Mouse (Mus musculus): Measurements from ENCODE around the gene Immp2l.

The Immp2l gene

DNA sequence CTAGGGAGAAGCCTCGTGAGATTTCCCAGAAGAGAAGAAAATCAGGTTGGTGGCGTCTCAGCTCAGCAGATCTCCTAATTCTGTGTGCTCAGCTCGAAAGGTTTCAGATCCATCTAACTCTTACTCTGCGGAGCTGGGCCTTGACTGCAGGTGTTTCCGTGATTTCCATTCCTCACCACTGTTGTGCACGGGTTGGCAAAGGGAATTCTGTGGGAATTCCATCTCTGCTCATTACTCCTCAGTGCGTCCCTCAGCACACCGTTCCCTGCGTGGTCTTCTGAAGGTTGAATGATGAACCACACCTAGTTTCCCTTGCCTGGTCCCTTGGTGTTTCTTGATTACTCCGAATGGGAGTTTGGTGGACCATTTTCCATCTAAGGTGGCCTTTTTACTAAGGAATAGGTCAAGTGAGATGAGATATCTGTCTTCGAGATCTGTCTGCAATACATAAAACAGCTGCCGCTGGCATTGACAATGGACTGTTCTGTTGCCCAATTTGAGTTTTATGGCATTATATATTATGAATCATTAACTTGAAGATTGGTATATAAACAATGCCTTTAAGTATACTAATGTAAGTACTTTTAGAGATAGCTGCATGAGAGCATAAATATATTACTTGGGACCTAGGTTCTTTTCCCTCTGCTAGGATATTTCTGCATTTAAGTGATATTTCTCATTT, 23.3 kb downstream of the Immp2l start:
- DNase-seq (ENCODE audit: low read depth, low spot score): no peak

GRCm38 (mm10) chr12:41050945-41051344, 27.1 kb downstream of the Immp2l start:
- DNase-seq (ENCODE audit: low read depth, low spot score): no peak

DNA sequence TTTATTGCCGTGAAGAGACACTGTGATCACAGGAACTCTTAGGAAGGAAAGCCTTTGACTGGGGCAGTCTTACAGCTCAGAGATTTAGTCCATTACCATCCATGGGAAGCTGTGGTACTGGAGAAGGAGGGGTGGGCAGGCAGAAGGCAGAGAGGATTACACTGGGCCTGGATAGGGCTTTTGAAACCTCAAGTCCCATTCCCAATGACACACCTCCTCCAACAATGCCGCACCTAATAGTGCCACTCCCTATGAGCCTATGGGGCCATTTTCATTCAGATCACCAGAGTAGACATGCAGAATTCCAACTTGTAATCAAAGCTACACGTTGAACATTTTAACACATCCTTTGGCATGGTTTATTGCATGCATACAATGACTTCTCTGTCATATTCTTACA, 29.0 kb downstream of the Immp2l start:
- no peak for DNase-seq (ENCODE audit: low read depth, low spot score)

- DNase-seq (ENCODE audit: low read depth, low spot score): no peak
These were observed 30.3 kb downstream of the Immp2l start for GRCm38 (mm10) chr12:41054006-41054791.

GRCm38 (mm10) chr12:41055941-41056340, 32.1 kb downstream of the Immp2l start:
- no peak for DNase-seq (ENCODE audit: low read depth, low spot score)

GRCm38 (mm10) chr12:41063281-41063680, 39.4 kb downstream of the Immp2l start:
- DNase-seq (ENCODE audit: low read depth, low spot score): no peak

DNA sequence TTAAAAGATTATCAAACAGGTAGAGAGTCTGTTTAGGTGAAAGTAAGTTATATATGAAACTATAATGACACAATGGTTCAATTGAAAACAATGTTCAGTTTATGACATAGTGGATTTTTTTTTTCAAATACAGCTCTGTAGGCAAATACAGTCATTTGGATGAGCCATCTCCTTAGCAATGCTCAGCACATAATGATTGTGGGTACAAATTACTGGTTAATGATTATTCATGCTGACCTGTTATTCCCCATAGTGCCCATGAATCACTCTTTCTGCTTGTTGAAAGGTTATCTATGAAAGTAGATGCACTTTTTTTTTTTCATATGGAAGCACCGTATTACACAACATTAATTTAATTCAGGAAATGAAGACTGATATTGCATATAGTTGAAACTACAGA, 58.0 kb downstream of the Immp2l start:
- no peak for DNase-seq (ENCODE audit: low read depth, low spot score)

GRCm38 (mm10) chr12:41084370-41085089, 60.6 kb downstream of the Immp2l start:
- DNase-seq (ENCODE audit: low read depth, low spot score): no peak

- DNase-seq (ENCODE audit: low read depth, low spot score): no peak
These were observed 66.1 kb downstream of the Immp2l start for GRCm38 (mm10) chr12:41089931-41090366.

GRCm38 (mm10) chr12:41090771-41091170, 66.9 kb downstream of the Immp2l start:
- DNase-seq (ENCODE audit: low read depth, low spot score): no peak

DNA sequence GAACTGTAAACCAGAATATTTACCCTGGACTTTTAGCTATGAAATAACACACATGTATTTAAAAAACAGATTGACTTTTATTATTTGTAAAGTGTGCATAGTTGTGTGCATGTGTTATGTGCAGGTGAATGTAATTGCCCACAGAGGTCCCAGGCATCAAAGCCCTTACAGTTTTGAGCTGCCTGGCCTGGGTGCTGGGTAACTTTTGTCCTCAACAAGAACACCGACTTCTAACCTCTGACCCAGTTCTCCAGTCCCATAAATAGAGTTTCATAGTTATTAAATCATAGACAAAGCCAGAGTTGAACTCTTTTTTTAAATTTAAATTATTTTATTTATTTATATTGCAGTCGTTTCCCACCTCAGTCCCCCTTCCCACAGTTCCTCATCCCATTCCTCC, 67.4 kb downstream of the Immp2l start:
- DNase-seq (ENCODE audit: low read depth, low spot score): no peak

GRCm38 (mm10) chr12:41096045-41096444, 72.2 kb downstream of the Immp2l start:
- DNase-seq (ENCODE audit: low read depth, low spot score): no peak

GRCm38 (mm10) chr12:41097406-41097805, 73.5 kb downstream of the Immp2l start:
- DNase-seq (ENCODE audit: low read depth, low spot score): no peak

- no peak for DNase-seq (ENCODE audit: low read depth, low spot score)
These were observed 85.1 kb downstream of the Immp2l start for GRCm38 (mm10) chr12:41109011-41109410.

DNA sequence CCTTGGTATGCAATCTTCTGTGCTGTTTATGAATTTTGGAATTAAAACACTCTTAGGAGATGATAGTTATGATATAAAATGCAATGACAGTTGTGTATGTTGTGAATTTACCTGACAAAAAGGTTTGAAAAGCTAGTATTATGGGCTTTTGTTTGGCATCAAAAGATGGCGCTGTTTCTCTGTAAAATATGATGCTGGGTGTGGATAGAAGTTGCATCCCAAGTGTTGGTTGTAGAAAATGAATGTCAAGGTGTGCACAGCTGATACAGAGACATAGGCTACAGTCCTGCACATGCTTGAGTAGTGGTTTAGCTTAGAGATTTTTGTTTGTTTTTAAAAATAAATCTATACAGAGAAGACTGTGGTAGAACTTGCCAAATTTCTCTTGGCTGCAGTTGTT, 87.6 kb downstream of the Immp2l start:
- peak; percentile 22 for DNase-seq (ENCODE audit: low read depth, low spot score)

- no peak for DNase-seq (ENCODE audit: low read depth, low spot score)
These were observed 88.2 kb downstream of the Immp2l start for GRCm38 (mm10) chr12:41112137-41112536.

GRCm38 (mm10) chr12:41118358-41118757, 94.5 kb downstream of the Immp2l start:
- no peak for DNase-seq (ENCODE audit: low read depth, low spot score)

GRCm38 (mm10) chr12:41119657-41120056, 95.8 kb downstream of the Immp2l start:
- DNase-seq (ENCODE audit: low read depth, low spot score): no peak

DNA sequence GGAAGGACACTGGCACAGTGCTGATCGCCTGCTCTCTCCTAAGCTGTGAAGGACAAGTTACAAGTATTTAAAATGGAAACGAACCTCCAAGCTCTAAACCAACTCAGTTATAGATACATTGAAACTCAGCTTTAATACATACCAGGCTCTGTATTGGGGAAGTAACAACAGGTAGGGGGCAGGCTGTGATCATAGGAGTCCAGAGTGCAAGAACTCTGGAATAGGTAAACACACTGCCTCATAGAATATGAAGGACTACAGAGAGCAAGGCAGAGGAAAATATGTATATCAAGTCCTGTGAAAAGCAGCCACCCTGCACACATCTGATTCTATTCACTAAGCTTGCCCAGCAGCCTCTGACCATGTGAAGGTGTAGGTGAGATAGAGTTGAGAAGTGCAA, 99.3 kb downstream of the Immp2l start:
- no peak for DNase-seq (ENCODE audit: low read depth, low spot score)

- DNase-seq (ENCODE audit: low read depth, low spot score): no peak
These were observed 111.0 kb downstream of the Immp2l start for GRCm38 (mm10) chr12:41134885-41135284.

DNA sequence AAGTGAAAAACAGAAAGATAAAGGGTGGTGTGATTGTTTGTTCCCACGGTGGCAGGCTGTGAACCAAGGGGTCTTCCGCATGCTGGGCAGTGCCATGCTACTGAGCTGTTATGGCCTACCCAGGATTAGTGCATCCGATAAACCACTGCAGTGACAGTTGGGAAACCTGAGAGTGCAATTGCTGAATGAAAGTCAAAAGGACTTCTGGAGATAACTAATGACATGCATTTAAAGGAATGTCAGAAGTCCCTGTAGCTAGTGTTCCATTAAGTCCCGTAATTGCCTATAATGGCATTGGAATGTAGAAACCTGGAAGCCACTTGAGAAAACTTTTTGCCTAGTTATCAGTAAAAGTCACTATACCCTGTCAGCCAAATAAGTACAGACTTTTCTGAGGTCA, 135.7 kb downstream of the Immp2l start:
- no peak for DNase-seq (ENCODE audit: low read depth, low spot score)

- no peak for DNase-seq (ENCODE audit: low read depth, low spot score)
These were observed 143.9 kb downstream of the Immp2l start for GRCm38 (mm10) chr12:41167802-41168201.

All from brain, embryonic 18.5 days (tissue).